Mouse (Mus musculus) liver, adult 2 months (tissue): Measurements from ENCODE around the gene Cdc42bpa. TPM values are rescaled to one million over a fixed set of nuclear protein-coding genes. Genes with fewer than 3 reads are reported as not detected.

Experiments used
- DNase-seq: peaks from one replicate; pipeline ENCODE4 v3.0.0-alpha.2; 2011; ENCODE audit warnings: low read depth, low spot score; ENCODE audit errors: extremely low read depth
- H3K27ac ChIP-seq: fragments of 200-500 bp; replicated peaks from 2 replicates; pipeline ENCODE4 v1.5.1; 2012; ENCODE audit warnings: low read depth, mild to moderate bottlenecking, control low read depth, inconsistent platforms, low read length; ENCODE audit not compliant: insufficient read depth
- H3K27me3 ChIP-seq: fragments of 200-500 bp; 2 replicates; pipeline ENCODE4 v1.6.1; 2012; ENCODE audit warnings: mild to moderate bottlenecking, moderate library complexity, low read length, inconsistent platforms; ENCODE audit not compliant: control insufficient read depth, insufficient read depth
- H3K36me3 ChIP-seq: fragments of 200-500 bp; 2 replicates; pipeline ENCODE4 v1.6.1; 2012; ENCODE audit warnings: low read length, inconsistent platforms; ENCODE audit not compliant: control insufficient read depth, insufficient read depth
- H3K4me1 ChIP-seq: fragments of 200-500 bp; 2 replicates; pipeline ENCODE4 v1.6.1; 2011; ENCODE audit warnings: low read length; ENCODE audit not compliant: control insufficient read depth, insufficient read depth
- H3K4me3 ChIP-seq: fragments of 200-500 bp; 2 replicates; pipeline ENCODE4 v1.5.1; 2011; ENCODE audit warnings: low read depth, mild to moderate bottlenecking, control low read depth, low read length, moderate library complexity; ENCODE audit not compliant: insufficient read depth
- H3K79me2 ChIP-seq: fragments of 200-500 bp; 2 replicates; pipeline ENCODE4 v1.6.1; 2012; ENCODE audit warnings: inconsistent platforms, mild to moderate bottlenecking, low read length, moderate library complexity; ENCODE audit not compliant: control insufficient read depth, insufficient read depth
- H3K9ac ChIP-seq: fragments of 200-500 bp; 2 replicates; pipeline ENCODE4 v1.6.1; 2012; ENCODE audit warnings: low read depth, mild to moderate bottlenecking, control low read depth, inconsistent platforms, low read length
- CTCF ChIP-seq: fragments of 200-500 bp; IDR thresholded peaks from 2 replicates; pipeline ENCODE4 v1.5.1; 2011; ENCODE audit warnings: low read depth, low read length, control low read depth
- POLR2A ChIP-seq: fragments of 200-500 bp; IDR thresholded peaks from 2 replicates; pipeline ENCODE4 v1.6.1; 2011; ENCODE audit warnings: low read length, control low read depth; ENCODE audit not compliant: insufficient read depth; ENCODE audit errors: extremely low read depth
- WGBS: fragments of 180-500 bp; shearing (Covaris S2); methylation state at CpG from one replicate; pipeline ENCODE4 v1.1.7; 2018; 5-methylcytosine and 5-hydroxymethylcytosine counted together
- polyA plus RNA-seq: library from polyadenylated mRNA; depleted of rRNA; stranded (reverse); fragments of >200 nt; gene quantifications from 2 replicates; pipeline ENCODE4 v1.2.3, GENCODE M21; 2012
- total RNA-seq: library from RNA; depleted of rRNA; stranded (reverse); fragments of >200 nt; gene quantifications from 2 replicates; pipeline ENCODE4 v1.2.3, GENCODE M21; 2014

Cdc42bpa gene
- total and polyA plus RNA-seq, 2 experiments: 7.0 to 24.7 TPM

- Histone ChIP-seq H3K79me2 (no peaks in the 10 kb centered on the region), H3K27me3 (no peaks in the 10 kb centered on the region), H3K4me1 (no peaks in the 10 kb centered on the region), H3K4me3 (no peak overlapping the region), H3K9ac (no peak overlapping the region), H3K36me3 (peaks cover 28% of the 10 kb centered on the region), H3K27ac (no peak overlapping the region)
- TF ChIP-seq CTCF: no peak
- no peak for TF ChIP-seq POLR2A
- 93% methylated on average over 4 of the region's 4 CpGs for WGBS
- DNase-seq: no peak
Measured at GRCm38 (mm10) chr1:180148563-180148962, 188.3 kb downstream of the Cdc42bpa start.

- H3K36me3 ChIP-seq: peaks cover 28% of the 10 kb centered on the region
- no peak overlapping the region for H3K9ac ChIP-seq
- DNase-seq: no peak
- H3K4me1 ChIP-seq: no peaks in the 10 kb centered on the region
- 92% methylated on average over 8 of the region's 8 CpGs for WGBS
- no peaks in the 10 kb centered on the region for H3K79me2 ChIP-seq
- no peak overlapping the region for H3K4me3 ChIP-seq
- H3K27me3 ChIP-seq: no peaks in the 10 kb centered on the region
- H3K27ac ChIP-seq: no peak overlapping the region
- TF ChIP-seq POLR2A: no peak
- no peak for TF ChIP-seq CTCF
Measured at GRCm38 (mm10) chr1:180151191-180151590, 190.9 kb downstream of the Cdc42bpa start.

- Histone ChIP-seq H3K36me3 (peaks cover 6% of the 10 kb centered on the region; the same call in 1 of the 2 replicates), H3K27ac (no peak overlapping the region), H3K4me3 (no peak overlapping the region), H3K9ac (no peak overlapping the region), H3K27me3 (no peaks in the 10 kb centered on the region), H3K4me1 (no peaks in the 10 kb centered on the region), H3K79me2 (no peaks in the 10 kb centered on the region)
- no peak for DNase-seq
- WGBS: 61% methylated on average over 2 of the region's 2 CpGs
- TF ChIP-seq CTCF (no peak), POLR2A (no peak)
Measured at GRCm38 (mm10) chr1:180158648-180159047, 198.4 kb downstream of the Cdc42bpa start.

- 89% methylated on average over 2 of the region's 2 CpGs for WGBS
- no peak for TF ChIP-seq POLR2A
- TF ChIP-seq CTCF: no peak
- H3K4me1 ChIP-seq: no peaks in the 10 kb centered on the region
- H3K9ac ChIP-seq: no peak overlapping the region
- H3K79me2 ChIP-seq: no peaks in the 10 kb centered on the region
- H3K27ac ChIP-seq: no peak overlapping the region
- DNase-seq: no peak
- H3K27me3 ChIP-seq: no peaks in the 10 kb centered on the region
- 0 out of 2 replicates have a peak, but pooled peaks cover 1% of the 10 kb centered on the region for H3K36me3 ChIP-seq
- no peak overlapping the region for H3K4me3 ChIP-seq
Measured at GRCm38 (mm10) chr1:180160545-180160944, 200.3 kb downstream of the Cdc42bpa start.

- TF ChIP-seq CTCF (no peak), POLR2A (no peak)
- Histone ChIP-seq H3K36me3 (peaks cover 4% of the 10 kb centered on the region), H3K9ac (no peak overlapping the region), H3K4me3 (no peak overlapping the region), H3K27ac (no peak overlapping the region), H3K4me1 (no peaks in the 10 kb centered on the region), H3K79me2 (no peaks in the 10 kb centered on the region), H3K27me3 (no peaks in the 10 kb centered on the region)
- no peak for DNase-seq
- 70% methylated on average over 3 of the region's 3 CpGs for WGBS
Measured at GRCm38 (mm10) chr1:180161160-180161559, 200.9 kb downstream of the Cdc42bpa start.

- Histone ChIP-seq H3K4me3 (no peak overlapping the region), H3K9ac (no peak overlapping the region; the same call in 1 of the 2 replicates), H3K79me2 (no peaks in the 10 kb centered on the region), H3K27ac (no peak overlapping the region), H3K4me1 (no peaks in the 10 kb centered on the region), H3K27me3 (no peaks in the 10 kb centered on the region), H3K36me3 (peaks cover 5% of the 10 kb centered on the region)
- DNase-seq: no peak
- TF ChIP-seq POLR2A (no peak), CTCF (no peak)
- 89% methylated on average over 20 of the region's 20 CpGs for WGBS
Measured at GRCm38 (mm10) chr1:180161566-180162355, 201.5 kb downstream of the Cdc42bpa start.
